Mouse (Mus musculus) thymus, postnatal 14 days (tissue): ENCODE results near the gene Hoxa9.

Source experiments
- DNase-seq: peaks from one replicate; pipeline ENCODE4 v3.0.0; 2021

The Hoxa9 gene

GRCm38 (mm10) chr6:52260654-52261575 is 30.0 kb upstream of the Hoxa9 start, which contains the start of gene Hoxa13:
TSS of gene Hoxa13 (minus strand) at chr6:52260880.
- peak; percentile 76 for DNase-seq

GRCm38 (mm10) chr6:52259811-52260261 is 28.9 kb upstream of the Hoxa9 start:
- DNase-seq, result no peak

GRCm38 (mm10) chr6:52259081-52259790 is 28.3 kb upstream of the Hoxa9 start:
- DNase-seq, result no peak

- peak; percentile 86 for DNase-seq
Measured at GRCm38 (mm10) chr6:52256956-52257355, 26.1 kb upstream of the Hoxa9 start.

- DNase-seq, result no peak
Measured at GRCm38 (mm10) chr6:52253511-52254500, 22.9 kb upstream of the Hoxa9 start.

- no peak for DNase-seq
Measured at GRCm38 (mm10) chr6:52252775-52253376, 22.0 kb upstream of the Hoxa9 start.

- no peak for DNase-seq
Measured at GRCm38 (mm10) chr6:52252016-52252774, 21.3 kb upstream of the Hoxa9 start.

GRCm38 (mm10) chr6:52251177-52251879 is 20.4 kb upstream of the Hoxa9 start:
- DNase-seq, result no peak

GRCm38 (mm10) chr6:52249826-52250225 is 18.9 kb upstream of the Hoxa9 start:
- no peak for DNase-seq

- DNase-seq, result no peak
Measured at GRCm38 (mm10) chr6:52249415-52249738, 18.5 kb upstream of the Hoxa9 start.

GRCm38 (mm10) chr6:52248638-52249414 is 17.9 kb upstream of the Hoxa9 start:
- no peak for DNase-seq

- DNase-seq, result no peak
Measured at GRCm38 (mm10) chr6:52247766-52248637, 17.1 kb upstream of the Hoxa9 start.

GRCm38 (mm10) chr6:52246916-52247315 is 16.0 kb upstream of the Hoxa9 start:
- no peak for DNase-seq

- no peak for DNase-seq
Measured at GRCm38 (mm10) chr6:52246403-52246803, 15.5 kb upstream of the Hoxa9 start.

- no peak for DNase-seq
Measured at GRCm38 (mm10) chr6:52245757-52246142, 14.9 kb upstream of the Hoxa9 start, which contains the start of gene Hoxa11. TSS of gene Hoxa11 (minus strand) at chr6:52245810.

GRCm38 (mm10) chr6:52245040-52245756 is 14.3 kb upstream of the Hoxa9 start:
- peak; percentile 50 for DNase-seq

- no peak for DNase-seq
Measured at GRCm38 (mm10) chr6:52244471-52245039, 13.7 kb upstream of the Hoxa9 start.

GRCm38 (mm10) chr6:52243681-52244121 is 12.8 kb upstream of the Hoxa9 start:
- DNase-seq, result no peak
